Mouse (Mus musculus): ENCODE data around the gene Pip5k1c. TPM values are rescaled to one million over a fixed set of nuclear protein-coding genes. Genes with fewer than 3 reads are reported as not detected.

Pip5k1c gene
- polyA plus RNA-seq, 1 experiment from 2014 or later = 61.3 TPM

Small RNA genes within 50 kb of the gene (microRNA-seq; reads per million reads assigned to microRNA genes)
- gene Mir3057 = 6.7 reads per million, percentile 26 among the genes with 10 or more reads in this experiment

Other genes with a start within 250 kb of the Pip5k1c start
- 201 and 226 TPM in 2 replicates for gene Sgta, start 232.8 kb upstream of the Pip5k1c start, polyA plus RNA-seq (2015; fragmentation: Nextera tagmentation; extraction: Ambion mirVana)
- 62.5 and 67.4 TPM in 2 replicates for gene Thop1, start 222.9 kb upstream of the Pip5k1c start, polyA plus RNA-seq (2015; fragmentation: Nextera tagmentation; extraction: Ambion mirVana)
- gene Creb3l3, start 194.1 kb upstream of the Pip5k1c start, polyA plus RNA-seq (2015; fragmentation: Nextera tagmentation; extraction: Ambion mirVana) = 0.64 and 0.77 TPM in 2 replicates
- gene Map2k2, start 187.0 kb upstream of the Pip5k1c start, polyA plus RNA-seq (2015; fragmentation: Nextera tagmentation; extraction: Ambion mirVana) = 182 and 202 TPM in 2 replicates
- 25.6 and 26.6 TPM in 2 replicates for gene Zbtb7a, start 157.7 kb upstream of the Pip5k1c start, polyA plus RNA-seq (2015; fragmentation: Nextera tagmentation; extraction: Ambion mirVana)
- gene Pias4, start 125.0 kb upstream of the Pip5k1c start, polyA plus RNA-seq (2015; fragmentation: Nextera tagmentation; extraction: Ambion mirVana) = 48.6 and 51.2 TPM in 2 replicates
- 563 and 597 TPM in 2 replicates for gene Eef2, start 116.3 kb upstream of the Pip5k1c start, polyA plus RNA-seq (2015; fragmentation: Nextera tagmentation; extraction: Ambion mirVana)
- 41.0 and 47.9 TPM in 2 replicates for gene Dapk3, start 110.0 kb upstream of the Pip5k1c start, polyA plus RNA-seq (2015; fragmentation: Nextera tagmentation; extraction: Ambion mirVana)
- not detected in 2 replicates for gene 4930442H23Rik, start 109.1 kb upstream of the Pip5k1c start, polyA plus RNA-seq (2015; fragmentation: Nextera tagmentation; extraction: Ambion mirVana)
- gene Nmrk2, start 90.9 kb upstream of the Pip5k1c start, polyA plus RNA-seq (2015; fragmentation: Nextera tagmentation; extraction: Ambion mirVana) = 0.18 TPM in 1 of 2 replicates, not detected in the other
- gene Atcay, start 62.1 kb upstream of the Pip5k1c start, polyA plus RNA-seq (2015; fragmentation: Nextera tagmentation; extraction: Ambion mirVana) = 0.28 and 0.51 TPM in 2 replicates
- gene Zfr2, start 59.8 kb upstream of the Pip5k1c start, polyA plus RNA-seq (2015; fragmentation: Nextera tagmentation; extraction: Ambion mirVana) = 6.8 and 7.3 TPM in 2 replicates
- gene Matk, start 40.0 kb upstream of the Pip5k1c start, polyA plus RNA-seq (2015; fragmentation: Nextera tagmentation; extraction: Ambion mirVana) = 5.8 and 6.8 TPM in 2 replicates
- 230 and 244 TPM in 2 replicates for gene Mrpl54, start 26.0 kb upstream of the Pip5k1c start, polyA plus RNA-seq (2015; fragmentation: Nextera tagmentation; extraction: Ambion mirVana)
- gene Apba3, start 26.0 kb upstream of the Pip5k1c start, polyA plus RNA-seq (2015; fragmentation: Nextera tagmentation; extraction: Ambion mirVana) = 59.7 and 63.4 TPM in 2 replicates
- 15.9 and 18.1 TPM in 2 replicates for gene Tjp3, start 1.4 kb upstream of the Pip5k1c start, polyA plus RNA-seq (2015; fragmentation: Nextera tagmentation; extraction: Ambion mirVana)
- gene Cactin, start 28.1 kb downstream of the Pip5k1c start, polyA plus RNA-seq (2015; fragmentation: Nextera tagmentation; extraction: Ambion mirVana) = 38.8 and 44.2 TPM in 2 replicates
- gene Tbxa2r, start 35.8 kb downstream of the Pip5k1c start, polyA plus RNA-seq (2015; fragmentation: Nextera tagmentation; extraction: Ambion mirVana) = 14.4 and 18.3 TPM in 2 replicates
- 0.08 TPM in 1 of 2 replicates, not detected in the other for gene Gipc3, start 50.3 kb downstream of the Pip5k1c start, polyA plus RNA-seq (2015; fragmentation: Nextera tagmentation; extraction: Ambion mirVana)
- 87.0 and 94.6 TPM in 2 replicates for gene Hmg20b, start 57.5 kb downstream of the Pip5k1c start, polyA plus RNA-seq (2015; fragmentation: Nextera tagmentation; extraction: Ambion mirVana)
- 10.3 and 11.5 TPM in 2 replicates for gene Mfsd12, start 64.5 kb downstream of the Pip5k1c start, polyA plus RNA-seq (2015; fragmentation: Nextera tagmentation; extraction: Ambion mirVana)
- 0.62 and 1.6 TPM in 2 replicates for gene 4930404N11Rik, start 72.9 kb downstream of the Pip5k1c start, polyA plus RNA-seq (2015; fragmentation: Nextera tagmentation; extraction: Ambion mirVana)
- 105 and 114 TPM in 2 replicates for gene Fzr1, start 85.6 kb downstream of the Pip5k1c start, polyA plus RNA-seq (2015; fragmentation: Nextera tagmentation; extraction: Ambion mirVana)
- gene Dohh, start 91.5 kb downstream of the Pip5k1c start, polyA plus RNA-seq (2015; fragmentation: Nextera tagmentation; extraction: Ambion mirVana) = 79.7 and 82.2 TPM in 2 replicates
- gene Gm48551, start 91.5 kb downstream of the Pip5k1c start, polyA plus RNA-seq (2015; fragmentation: Nextera tagmentation; extraction: Ambion mirVana) = 2.5 and 4.1 TPM in 2 replicates
- gene Gm48552, start 96.0 kb downstream of the Pip5k1c start, polyA plus RNA-seq (2015; fragmentation: Nextera tagmentation; extraction: Ambion mirVana) = 1.6 and 2.1 TPM in 2 replicates
- gene Smim24, start 100.1 kb downstream of the Pip5k1c start, polyA plus RNA-seq (2015; fragmentation: Nextera tagmentation; extraction: Ambion mirVana) = 26.0 and 29.4 TPM in 2 replicates
- 67.9 and 84.5 TPM in 2 replicates for gene Nfic, start 162.7 kb downstream of the Pip5k1c start, polyA plus RNA-seq (2015; fragmentation: Nextera tagmentation; extraction: Ambion mirVana)
- 0.50 and 0.82 TPM in 2 replicates for gene Celf5, start 189.7 kb downstream of the Pip5k1c start, polyA plus RNA-seq (2015; fragmentation: Nextera tagmentation; extraction: Ambion mirVana)
- 85.7 and 93.5 TPM in 2 replicates for gene Ncln, start 203.4 kb downstream of the Pip5k1c start, polyA plus RNA-seq (2015; fragmentation: Nextera tagmentation; extraction: Ambion mirVana)
- 1.2 and 1.4 TPM in 2 replicates for gene S1pr4, start 207.2 kb downstream of the Pip5k1c start, polyA plus RNA-seq (2015; fragmentation: Nextera tagmentation; extraction: Ambion mirVana)
- gene Gna15, start 231.3 kb downstream of the Pip5k1c start, polyA plus RNA-seq (2015; fragmentation: Nextera tagmentation; extraction: Ambion mirVana) = 0.89 and 1.00 TPM in 2 replicates